Mouse (Mus musculus): ENCODE measurements around the gene 4930572O03Rik.
"Not testable (repeated sequence)": the region's sequence is repeated elsewhere in the genome, so short reads cannot be mapped to it uniquely, and the experiment has no call there.

Gene 4930572O03Rik

DNA sequence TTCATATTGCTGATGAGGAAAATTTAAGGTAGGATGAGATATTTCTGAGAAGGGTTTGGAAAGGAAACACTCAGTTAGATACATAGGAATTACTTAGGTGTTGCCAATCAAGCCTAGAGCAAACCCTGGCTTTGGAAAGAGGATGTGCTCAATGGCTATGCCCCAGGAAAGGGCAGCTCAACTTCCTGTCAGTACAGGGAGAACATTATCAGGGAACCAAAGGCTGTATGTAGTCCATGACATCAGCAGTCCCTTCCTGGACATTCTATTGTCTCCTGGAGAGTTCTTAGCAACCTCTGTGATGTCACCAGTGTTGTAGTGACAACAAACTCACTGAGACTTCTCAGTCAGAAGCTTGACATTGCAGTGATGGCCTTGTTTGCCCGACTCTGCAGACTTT lies 38.1 kb downstream of the 4930572O03Rik start, which contains the start of gene Speer4d:
TSS of gene Speer4d (plus strand) at position 301 of the 400 bp plus-strand sequence.
- DNase-seq (ENCODE audit: low read depth, low spot score), result not testable (repeated sequence)

DNA sequence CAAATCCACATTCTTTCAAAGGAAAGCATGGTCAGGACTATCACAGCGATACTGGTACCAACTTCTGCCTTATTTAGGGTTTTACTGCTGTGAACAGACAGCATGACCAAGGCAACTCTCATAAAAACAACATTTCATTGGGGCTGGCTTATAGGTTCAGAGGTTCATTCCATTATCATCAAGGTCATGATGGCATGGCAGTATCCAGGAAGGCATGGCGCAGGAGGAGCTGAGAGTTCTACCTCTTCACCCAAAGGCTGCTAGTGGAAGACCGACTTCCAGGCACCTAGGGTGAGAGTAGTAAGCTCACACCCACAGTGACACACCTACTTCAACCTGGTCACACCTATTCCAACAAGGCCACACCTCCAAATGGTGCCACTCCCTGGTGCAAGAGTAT lies 40.7 kb downstream of the 4930572O03Rik start:
- DNase-seq (ENCODE audit: low read depth, low spot score), result not testable (repeated sequence)

DNA sequence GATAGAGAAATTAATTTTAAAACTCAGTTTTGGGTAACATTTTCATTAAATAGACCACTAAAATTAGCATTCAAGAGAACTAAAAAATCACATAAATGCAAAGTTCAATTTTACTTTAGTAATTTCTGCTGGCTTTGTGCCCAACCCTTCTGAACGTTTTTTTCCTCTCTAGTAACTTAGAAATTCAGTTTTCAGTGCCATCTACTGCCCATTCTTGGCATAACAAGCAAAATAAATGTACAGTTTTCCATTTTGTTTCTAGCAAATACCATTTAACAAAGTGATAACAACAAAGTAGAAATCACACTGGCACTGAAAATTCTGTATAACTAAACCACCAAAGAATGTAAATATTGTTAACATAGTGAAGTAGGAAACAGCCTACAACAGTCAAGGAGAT lies 46.2 kb downstream of the 4930572O03Rik start:
- DNase-seq (ENCODE audit: low read depth, low spot score), result not testable (repeated sequence)

GRCm38 (mm10) chr5:15606677-15607076 lies 50.2 kb downstream of the 4930572O03Rik start:
- DNase-seq (ENCODE audit: low read depth, low spot score), result not testable (repeated sequence)

DNA sequence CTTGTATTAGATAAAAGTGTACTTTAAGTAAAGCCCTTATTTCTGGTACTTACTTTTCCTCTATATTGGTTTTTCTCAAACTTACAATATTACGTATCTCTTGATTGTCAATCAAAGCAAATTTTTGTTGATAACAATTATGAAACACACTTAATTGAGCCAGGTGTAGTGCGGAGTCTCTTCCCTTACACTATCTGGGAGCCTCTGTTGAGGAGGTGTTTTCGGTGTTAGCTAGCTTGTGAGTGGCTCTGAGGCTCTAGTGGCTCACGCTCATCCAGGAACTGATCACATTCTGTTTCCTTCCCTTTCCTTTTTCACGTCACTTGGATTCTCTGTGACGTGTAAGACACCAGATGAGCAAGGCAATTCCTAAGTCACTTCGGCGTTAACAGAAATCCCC lies 53.3 kb downstream of the 4930572O03Rik start:
- DNase-seq (ENCODE audit: low read depth, low spot score), result not testable (repeated sequence)

- DNase-seq (ENCODE audit: low read depth, low spot score), result not testable (repeated sequence)
These were observed 53.9 kb downstream of the 4930572O03Rik start for GRCm38 (mm10) chr5:15603008-15603407.

DNA sequence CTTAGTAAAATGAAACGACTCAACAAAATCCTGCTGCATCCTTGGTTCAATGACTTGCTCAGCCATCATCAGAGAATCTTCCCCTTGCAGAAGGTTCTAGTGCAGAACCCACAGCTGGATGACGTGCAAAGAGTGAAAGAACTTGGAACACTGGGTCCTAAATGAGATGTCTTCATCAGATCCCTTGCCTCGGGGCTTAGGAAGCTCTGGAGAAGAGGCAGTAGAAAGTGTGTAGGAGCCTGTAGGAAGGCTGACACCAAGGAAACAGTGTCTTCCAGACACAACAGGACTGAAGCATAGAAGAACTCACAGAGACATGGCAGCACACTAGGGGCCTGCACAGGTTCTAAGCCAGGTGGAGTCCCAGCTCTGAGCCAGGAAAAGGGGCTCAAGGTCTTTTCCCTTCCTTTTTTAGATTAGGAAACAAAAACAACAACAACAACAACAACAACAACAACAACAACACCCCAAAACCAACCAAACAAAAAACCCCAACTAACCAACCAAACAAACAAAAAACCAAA lies 54.4 kb downstream of the 4930572O03Rik start:
- not testable (repeated sequence) for DNase-seq (ENCODE audit: low read depth, low spot score)
